Mouse (Mus musculus): ENCODE data around the gene Ckmt1. TPM values are rescaled to one million over a fixed set of nuclear protein-coding genes. Genes with fewer than 3 reads are reported as not detected.
"Not testable (repeated sequence)": the region's sequence is repeated elsewhere in the genome, so short reads cannot be mapped to it uniquely, and the experiment has no call there.

The Ckmt1 gene
- polyA plus RNA-seq, 1 experiment from 2014 or later: 13.0 TPM

DNA sequence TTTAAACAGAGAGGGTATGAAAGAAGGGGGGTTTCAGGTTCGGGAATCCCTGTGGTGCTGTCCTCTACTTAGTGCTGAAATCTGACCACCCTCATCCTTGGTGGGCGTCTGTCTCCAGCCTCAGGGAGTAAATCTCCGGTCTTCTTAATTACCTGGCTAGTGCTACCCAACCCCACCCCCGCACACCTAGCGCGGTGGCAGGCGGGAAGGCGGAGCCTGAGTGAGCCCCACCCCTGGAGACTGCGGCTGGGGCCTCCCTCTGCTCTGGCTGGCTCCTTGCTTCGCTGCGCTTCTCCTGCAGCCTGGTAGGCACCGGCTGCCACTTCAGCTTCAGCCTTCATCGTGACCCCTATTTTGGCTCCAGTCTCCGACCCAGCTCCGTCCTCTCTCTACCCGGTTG, 867 bp downstream of the Ckmt1 start:
- Histone ChIP-seq H3K4me3 (peak overlapping the region; percentile 32), H3K4me2 (replicated peaks) (peak overlapping the region; percentile 59), H3K9me3 (no peaks in the 10 kb centered on the region), H3K27me3 (no peaks in the 10 kb centered on the region), H3K27ac (peak overlapping the region; percentile 60), H3K36me3 (no peaks in the 10 kb centered on the region), H3K4me1 (peaks cover 22% of the 10 kb centered on the region), H3K9ac (peak overlapping the region; percentile 36)
- peak; percentile 60 for ATAC-seq (ENCODE audit: insufficient number of reproducible peaks, insufficient read depth, low FRiP score, low TSS enrichment)
- WGBS: 0% methylated on average over 15 of the region's 16 CpGs

GRCm38 (mm10) chr2:121359461-121359860, 1.9 kb downstream of the Ckmt1 start:
- no peak for ATAC-seq (ENCODE audit: insufficient number of reproducible peaks, insufficient read depth, low FRiP score, low TSS enrichment)
- H3K9me3 ChIP-seq: no peaks in the 10 kb centered on the region
- H3K27me3 ChIP-seq: no peaks in the 10 kb centered on the region
- 53% methylated on average over 4 of the region's 4 CpGs for WGBS
- H3K4me1 ChIP-seq: peaks cover 17% of the 10 kb centered on the region
- H3K4me2 ChIP-seq (replicated peaks): no peak overlapping the region; the same call in 1 of the 2 replicates
- no peak overlapping the region for H3K9ac ChIP-seq
- H3K4me3 ChIP-seq: no peak overlapping the region
- no peak overlapping the region for H3K27ac ChIP-seq
- no peaks in the 10 kb centered on the region for H3K36me3 ChIP-seq

- Histone ChIP-seq H3K36me3 (no peaks in the 10 kb centered on the region), H3K4me1 (peaks cover 6% of the 10 kb centered on the region), H3K4me3 (no peak overlapping the region), H3K9me3 (no peaks in the 10 kb centered on the region), H3K9ac (no peak overlapping the region), H3K4me2 (replicated peaks) (no peak overlapping the region), H3K27ac (no peak overlapping the region), H3K27me3 (no peaks in the 10 kb centered on the region)
- WGBS: 86% methylated on average over 3 of the region's 3 CpGs
- no peak for ATAC-seq (ENCODE audit: insufficient number of reproducible peaks, insufficient read depth, low FRiP score, low TSS enrichment)
These were observed 6.1 kb downstream of the Ckmt1 start for GRCm38 (mm10) chr2:121363656-121364055.

- no peak overlapping the region for H3K4me2 ChIP-seq (replicated peaks)
- 88% methylated on average over 2 of the region's 2 CpGs for WGBS
- ATAC-seq (ENCODE audit: insufficient number of reproducible peaks, insufficient read depth, low FRiP score, low TSS enrichment): no peak
These were observed 11.3 kb downstream of the Ckmt1 start for GRCm38 (mm10) chr2:121368831-121369230.

GRCm38 (mm10) chr2:121370921-121371320, 13.4 kb downstream of the Ckmt1 start:
- no peak overlapping the region for H3K9ac ChIP-seq
- no peak for ATAC-seq (ENCODE audit: insufficient number of reproducible peaks, insufficient read depth, low FRiP score, low TSS enrichment)
- H3K4me3 ChIP-seq: no peak overlapping the region
- H3K36me3 ChIP-seq: no peaks in the 10 kb centered on the region
- no peaks in the 10 kb centered on the region for H3K4me1 ChIP-seq
- no peak overlapping the region for H3K4me2 ChIP-seq (replicated peaks)
- WGBS: 84% methylated on average over 5 of the region's 5 CpGs
- H3K27ac ChIP-seq: no peak overlapping the region
- no peaks in the 10 kb centered on the region for H3K9me3 ChIP-seq
- H3K27me3 ChIP-seq: no peaks in the 10 kb centered on the region

More at GRCm38 (mm10) chr2:121368831-121369230, 11.3 kb downstream of the Ckmt1 start:
- no peaks in the 10 kb centered on the region for H3K9me3 ChIP-seq
- 0 out of 2 replicates have a peak, but pooled peaks cover 2% of the 10 kb centered on the region for H3K4me1 ChIP-seq
- H3K27ac ChIP-seq: no peak overlapping the region
- H3K4me3 ChIP-seq: no peak overlapping the region
- no peaks in the 10 kb centered on the region for H3K27me3 ChIP-seq
- no peak overlapping the region for H3K9ac ChIP-seq
- no peaks in the 10 kb centered on the region for H3K36me3 ChIP-seq

GRCm38 (mm10) chr2:121372266-121372665, 14.8 kb downstream of the Ckmt1 start:
- H3K27ac ChIP-seq: no peak overlapping the region
- no peaks in the 10 kb centered on the region for H3K4me1 ChIP-seq
- no peaks in the 10 kb centered on the region for H3K9me3 ChIP-seq
- no peak for ATAC-seq (ENCODE audit: insufficient number of reproducible peaks, insufficient read depth, low FRiP score, low TSS enrichment)
- H3K36me3 ChIP-seq: no peaks in the 10 kb centered on the region
- no peak overlapping the region for H3K9ac ChIP-seq
- no peaks in the 10 kb centered on the region for H3K27me3 ChIP-seq
- no peak overlapping the region for H3K4me2 ChIP-seq (replicated peaks)
- WGBS: 80% methylated on average over 3 of the region's 3 CpGs
- H3K4me3 ChIP-seq: no peak overlapping the region

DNA sequence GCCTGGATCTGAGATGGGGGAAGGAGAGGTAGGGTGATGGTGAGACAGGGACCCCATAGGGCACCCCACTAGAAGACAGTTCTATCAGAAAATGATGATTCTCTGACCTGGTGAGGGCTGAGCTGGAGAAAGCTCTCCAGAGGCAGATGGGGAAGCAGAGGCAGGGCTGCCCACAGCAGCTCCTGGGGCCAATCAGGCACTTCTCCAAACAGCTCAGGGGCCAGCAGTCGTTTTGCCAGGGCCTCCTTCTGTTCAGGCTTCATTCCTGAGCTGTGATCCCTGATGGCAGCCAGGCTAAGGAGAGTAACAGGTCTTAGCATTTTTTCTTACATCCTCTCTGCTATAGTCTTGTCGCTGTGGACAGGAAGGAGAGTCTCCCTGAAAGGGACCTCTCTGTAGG, 17.3 kb downstream of the Ckmt1 start:
- Histone ChIP-seq H3K4me3 (no peak overlapping the region), H3K4me1 (no peaks in the 10 kb centered on the region), H3K36me3 (no peaks in the 10 kb centered on the region), H3K27ac (no peak overlapping the region), H3K4me2 (replicated peaks) (no peak overlapping the region), H3K9ac (no peak overlapping the region), H3K27me3 (no peaks in the 10 kb centered on the region), H3K9me3 (no peaks in the 10 kb centered on the region)
- no peak for ATAC-seq (ENCODE audit: insufficient number of reproducible peaks, insufficient read depth, low FRiP score, low TSS enrichment)
- WGBS: 50% methylated on average over 2 of the region's 2 CpGs

GRCm38 (mm10) chr2:121386961-121387575, 29.6 kb downstream of the Ckmt1 start, which contains the start of gene Strc:
Gene Strc (minus strand): TSS chr2:121387168.
- not testable (repeated sequence) for H3K4me1 ChIP-seq; H3K9me3 ChIP-seq; H3K9ac ChIP-seq; H3K4me2 ChIP-seq (replicated peaks); ATAC-seq (ENCODE audit: insufficient number of reproducible peaks, insufficient read depth, low FRiP score, low TSS enrichment); H3K27me3 ChIP-seq; H3K36me3 ChIP-seq; H3K27ac ChIP-seq; H3K4me3 ChIP-seq
- 95% methylated on average over 16 of the region's 17 CpGs for WGBS

GRCm38 (mm10) chr2:121396624-121397023, 39.1 kb downstream of the Ckmt1 start:
- Histone ChIP-seq H3K9ac (no peak overlapping the region), H3K4me2 (replicated peaks) (no peak overlapping the region), H3K27ac (no peak overlapping the region), H3K36me3 (no peaks in the 10 kb centered on the region), H3K4me3 (no peak overlapping the region), H3K27me3 (no peaks in the 10 kb centered on the region), H3K9me3 (no peaks in the 10 kb centered on the region), H3K4me1 (no peaks in the 10 kb centered on the region)
- 16% methylated on average over 8 of the region's 8 CpGs for WGBS
- ATAC-seq (ENCODE audit: insufficient number of reproducible peaks, insufficient read depth, low FRiP score, low TSS enrichment): no peak

GRCm38 (mm10) chr2:121403296-121403695, 45.8 kb downstream of the Ckmt1 start:
- Histone ChIP-seq H3K27ac (no peak overlapping the region), H3K9me3 (no peaks in the 10 kb centered on the region), H3K4me1 (no peaks in the 10 kb centered on the region), H3K4me3 (no peak overlapping the region), H3K9ac (no peak overlapping the region), H3K4me2 (replicated peaks) (no peak overlapping the region), H3K36me3 (no peaks in the 10 kb centered on the region), H3K27me3 (no peaks in the 10 kb centered on the region)
- no peak for ATAC-seq (ENCODE audit: insufficient number of reproducible peaks, insufficient read depth, low FRiP score, low TSS enrichment)

- H3K4me3 ChIP-seq: no peak overlapping the region
- H3K27ac ChIP-seq: no peak overlapping the region
- H3K4me2 ChIP-seq (replicated peaks): no peak overlapping the region
- no peaks in the 10 kb centered on the region for H3K36me3 ChIP-seq
- ATAC-seq (ENCODE audit: insufficient number of reproducible peaks, insufficient read depth, low FRiP score, low TSS enrichment): no peak
- WGBS: 29% methylated on average over 4 of the region's 4 CpGs
- no peak overlapping the region for H3K9ac ChIP-seq
- H3K9me3 ChIP-seq: no peaks in the 10 kb centered on the region
- H3K4me1 ChIP-seq: no peaks in the 10 kb centered on the region
- no peaks in the 10 kb centered on the region for H3K27me3 ChIP-seq
These were observed 50.6 kb downstream of the Ckmt1 start for GRCm38 (mm10) chr2:121408160-121408559.

GRCm38 (mm10) chr2:121412843-121413386, 55.4 kb downstream of the Ckmt1 start:
- ATAC-seq (ENCODE audit: insufficient number of reproducible peaks, insufficient read depth, low FRiP score, low TSS enrichment): no peak
- peaks cover 12% of the 10 kb centered on the region for H3K36me3 ChIP-seq
- 13% methylated on average over 4 of the region's 4 CpGs for WGBS

More at GRCm38 (mm10) chr2:121412843-121413386, 55.4 kb downstream of the Ckmt1 start:
- H3K27ac ChIP-seq: peak overlapping the region; percentile 98
- peak overlapping the region; percentile 97 for H3K4me3 ChIP-seq
- peaks cover 20% of the 10 kb centered on the region for H3K4me1 ChIP-seq
- peak overlapping the region; percentile 99 for H3K9ac ChIP-seq
- peak overlapping the region; percentile 75 for H3K4me2 ChIP-seq (replicated peaks)
- H3K27me3 ChIP-seq: no peaks in the 10 kb centered on the region
- H3K9me3 ChIP-seq: no peaks in the 10 kb centered on the region
